Mouse (Mus musculus) embryonic facial prominence, embryonic 12.5 days (tissue): ENCODE data around the gene Lrrn3. TPM values are rescaled to one million over a fixed set of nuclear protein-coding genes. Genes with fewer than 3 reads are reported as not detected.
A peak's percentile ranks its signal among the peaks of the same experiment; 100 is the strongest.

Experiments used
- ATAC-seq: fragments of 200-750 bp; cut with Nextera tagmentation; 2 replicates; pipeline ENCODE4 v1.8.0; 2017; ENCODE audit not compliant: insufficient number of reproducible peaks, insufficient read depth, low FRiP score, low TSS enrichment
- H3K27ac ChIP-seq: fragments of 300-500 bp; sonication (generic); 2 replicates; pipeline ENCODE4 v1.5.1; 2016; ENCODE audit warnings: mild to moderate bottlenecking
- H3K27me3 ChIP-seq: fragments of 300-500 bp; sonication (generic); 2 replicates; pipeline ENCODE4 v1.6.1; 2016; ENCODE audit warnings: mild to moderate bottlenecking, moderate library complexity
- H3K36me3 ChIP-seq: fragments of 300-500 bp; sonication (generic); 2 replicates; pipeline ENCODE4 v1.6.1; 2016; ENCODE audit warnings: mild to moderate bottlenecking
- H3K4me1 ChIP-seq: fragments of 300-500 bp; sonication (generic); 2 replicates; pipeline ENCODE4 v1.6.1; 2016
- H3K4me2 ChIP-seq: fragments of 300-500 bp; sonication (generic); replicated peaks from 2 replicates; pipeline ENCODE4 v1.6.1; 2016; ENCODE audit warnings: mild to moderate bottlenecking, moderate library complexity
- H3K4me3 ChIP-seq: fragments of 300-500 bp; sonication (generic); 2 replicates; pipeline ENCODE4 v1.5.1; 2016; ENCODE audit warnings: mild to moderate bottlenecking
- H3K9ac ChIP-seq: fragments of 300-500 bp; sonication (generic); 2 replicates; pipeline ENCODE4 v1.6.1; 2016; ENCODE audit warnings: mild to moderate bottlenecking, moderate library complexity
- H3K9me3 ChIP-seq: fragments of 300-500 bp; sonication (generic); 2 replicates; pipeline ENCODE4 v1.6.1; 2016; ENCODE audit warnings: mild to moderate bottlenecking, moderate library complexity
- WGBS: fragments of 180-500 bp; shearing (Covaris S2); methylation state at CpG from one replicate; pipeline ENCODE4 v1.1.7; 2016; 5-methylcytosine and 5-hydroxymethylcytosine counted together
- polyA plus RNA-seq: library from polyadenylated mRNA; unstranded; fragments of >200 nt; fragmentation: Nextera tagmentation; extraction: Ambion mirVana; gene quantifications from 2 replicates; pipeline ENCODE4 v1.2.1, GENCODE M21; 2016

Lrrn3 gene
- 15.9 and 18.4 TPM in 2 replicates for polyA plus RNA-seq

DNA sequence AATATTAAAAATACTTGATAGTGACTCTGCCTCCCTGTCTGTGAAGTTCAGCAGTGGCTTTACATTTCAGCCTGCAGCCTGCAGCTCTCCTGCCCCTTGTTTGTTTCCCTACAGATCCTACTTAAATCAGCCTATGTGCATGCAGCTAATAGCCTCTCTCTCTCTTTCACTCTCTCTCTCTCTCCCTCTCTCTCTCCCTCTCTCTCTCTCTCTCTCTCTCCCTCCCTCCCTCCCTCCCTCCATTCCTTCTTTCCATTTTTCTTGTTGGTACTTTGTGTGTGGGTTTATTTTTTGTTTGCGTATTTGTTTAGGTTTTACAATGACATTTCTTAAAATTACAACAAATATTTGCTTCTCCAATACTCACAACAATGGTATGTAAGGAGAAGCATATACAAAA, at the start of gene Lrrn3:
Gene Lrrn3, minus strand, starts transcription at position 101 of the 400 bp plus-strand sequence.
- peak within 1 kb of the TSS; percentile 34 for H3K4me3 ChIP-seq
- peak within 1 kb of the TSS; percentile 61 for H3K4me2 ChIP-seq
- no peaks in the 10 kb centered on the region for H3K27me3 ChIP-seq
- H3K4me1 ChIP-seq: peaks cover 8% of the 10 kb centered on the region; the same call in 1 of the 2 replicates
- no peak for ATAC-seq
- peak within 1 kb of the TSS; percentile 48 for H3K9ac ChIP-seq
- H3K27ac ChIP-seq: peak within 1 kb of the TSS; percentile 27; the same call in 1 of the 2 replicates
- WGBS: 95% methylated on average over 1 of the region's 1 CpGs
- no peaks in the 10 kb centered on the region for H3K36me3 ChIP-seq
- no peaks in the 10 kb centered on the region for H3K9me3 ChIP-seq

DNA sequence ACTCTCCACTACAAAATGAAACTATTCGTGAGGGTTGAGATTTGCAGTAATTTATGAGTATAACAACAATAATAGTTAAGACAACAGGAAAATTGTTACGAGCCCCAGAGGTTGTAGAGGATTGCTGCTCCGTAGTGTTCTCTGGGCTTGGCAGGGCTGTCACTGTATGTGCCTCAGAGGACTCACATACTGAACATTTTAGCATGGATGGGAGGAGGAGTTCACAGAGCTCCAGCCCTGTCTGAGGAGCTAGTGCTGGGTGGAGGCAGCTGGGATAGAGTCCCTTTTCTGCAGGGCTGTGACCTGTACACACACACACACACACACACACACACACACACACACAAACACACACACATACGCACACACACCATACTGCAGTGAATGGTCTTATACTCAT, 42.2 kb upstream of the Lrrn3 start:
- WGBS: 79% methylated on average over 4 of the region's 4 CpGs
- Histone ChIP-seq H3K9me3 (no peaks in the 10 kb centered on the region), H3K36me3 (no peaks in the 10 kb centered on the region), H3K27me3 (no peaks in the 10 kb centered on the region), H3K27ac (no peak overlapping the region), H3K4me3 (no peak overlapping the region), H3K4me2 (no peak overlapping the region), H3K4me1 (no peaks in the 10 kb centered on the region), H3K9ac (no peak overlapping the region)
- ATAC-seq: no peak

DNA sequence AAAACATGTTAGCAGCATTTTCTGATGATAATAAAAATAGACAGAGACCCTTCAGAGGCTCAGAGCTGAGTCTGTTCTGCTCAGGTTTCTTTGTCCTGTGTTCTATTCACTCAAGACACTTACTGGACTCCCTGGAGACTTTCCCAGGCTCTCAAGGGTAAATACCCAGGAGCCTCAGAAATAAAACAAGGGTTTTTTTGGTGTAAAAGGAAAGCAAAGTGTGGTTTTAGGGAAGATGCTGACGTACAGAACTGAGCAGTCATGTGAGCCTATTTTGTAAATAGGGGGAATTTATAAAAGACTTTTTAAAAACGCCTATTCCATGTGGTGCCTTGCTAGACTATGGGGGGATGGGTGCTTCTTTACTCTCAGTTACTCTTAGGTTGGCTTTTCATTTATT, 40.5 kb upstream of the Lrrn3 start:
- no peaks in the 10 kb centered on the region for H3K36me3 ChIP-seq
- H3K4me1 ChIP-seq: no peaks in the 10 kb centered on the region
- H3K9ac ChIP-seq: no peak overlapping the region
- no peaks in the 10 kb centered on the region for H3K9me3 ChIP-seq
- no peak overlapping the region for H3K4me2 ChIP-seq
- H3K4me3 ChIP-seq: no peak overlapping the region
- ATAC-seq: no peak
- H3K27me3 ChIP-seq: no peaks in the 10 kb centered on the region
- 47% methylated on average over 2 of the region's 2 CpGs for WGBS
- H3K27ac ChIP-seq: no peak overlapping the region

DNA sequence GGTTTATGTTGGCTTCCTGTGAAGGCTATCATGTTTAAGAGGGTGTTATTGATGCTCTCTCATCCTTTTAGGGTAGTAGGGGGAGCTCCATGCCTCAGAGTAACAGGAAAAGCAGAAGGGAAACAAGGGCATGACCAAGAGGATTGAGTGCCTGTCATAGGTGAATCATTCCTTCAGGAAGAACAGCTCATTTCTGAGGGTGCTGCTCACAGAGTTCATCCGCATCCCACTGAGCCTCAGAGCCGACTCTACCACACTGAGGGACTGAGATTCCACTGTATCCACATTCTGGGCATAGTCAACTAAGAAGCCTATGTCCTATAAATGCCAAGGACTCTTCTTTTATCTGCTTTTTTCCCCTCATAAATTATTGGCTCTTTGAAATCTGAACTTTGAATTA, 35.4 kb upstream of the Lrrn3 start:
- no peaks in the 10 kb centered on the region for H3K27me3 ChIP-seq
- no peaks in the 10 kb centered on the region for H3K9me3 ChIP-seq
- WGBS: 88% methylated on average over 2 of the region's 2 CpGs
- H3K4me3 ChIP-seq: no peak overlapping the region
- no peak for ATAC-seq
- H3K9ac ChIP-seq: no peak overlapping the region
- H3K4me1 ChIP-seq: no peaks in the 10 kb centered on the region
- H3K36me3 ChIP-seq: no peaks in the 10 kb centered on the region
- H3K4me2 ChIP-seq: no peak overlapping the region
- H3K27ac ChIP-seq: no peak overlapping the region

DNA sequence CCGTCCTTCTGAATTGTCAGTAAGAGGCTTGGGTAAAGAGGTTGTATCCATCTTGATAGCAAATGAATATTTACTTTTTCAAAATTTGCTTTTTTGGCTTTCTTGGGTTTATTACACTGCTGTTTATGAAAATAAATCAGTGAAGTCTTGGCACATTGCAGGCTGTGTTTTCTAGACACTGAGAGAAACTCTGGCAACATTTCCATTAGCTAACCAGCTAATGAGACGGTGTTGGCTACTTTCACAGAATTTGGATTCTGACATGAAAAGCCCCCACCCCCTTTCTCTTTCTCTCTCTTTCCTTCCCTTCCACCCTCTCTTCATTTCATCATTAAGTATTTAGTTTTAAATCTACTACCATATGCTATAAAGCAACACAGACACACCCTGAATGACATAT, 34.1 kb upstream of the Lrrn3 start:
- H3K36me3 ChIP-seq: no peaks in the 10 kb centered on the region
- no peak for ATAC-seq
- H3K9me3 ChIP-seq: no peaks in the 10 kb centered on the region
- no peak overlapping the region for H3K4me2 ChIP-seq
- no peak overlapping the region for H3K27ac ChIP-seq
- H3K4me1 ChIP-seq: no peaks in the 10 kb centered on the region
- H3K9ac ChIP-seq: no peak overlapping the region
- no peak overlapping the region for H3K4me3 ChIP-seq
- WGBS: 77% methylated on average over 2 of the region's 2 CpGs
- H3K27me3 ChIP-seq: no peaks in the 10 kb centered on the region

DNA sequence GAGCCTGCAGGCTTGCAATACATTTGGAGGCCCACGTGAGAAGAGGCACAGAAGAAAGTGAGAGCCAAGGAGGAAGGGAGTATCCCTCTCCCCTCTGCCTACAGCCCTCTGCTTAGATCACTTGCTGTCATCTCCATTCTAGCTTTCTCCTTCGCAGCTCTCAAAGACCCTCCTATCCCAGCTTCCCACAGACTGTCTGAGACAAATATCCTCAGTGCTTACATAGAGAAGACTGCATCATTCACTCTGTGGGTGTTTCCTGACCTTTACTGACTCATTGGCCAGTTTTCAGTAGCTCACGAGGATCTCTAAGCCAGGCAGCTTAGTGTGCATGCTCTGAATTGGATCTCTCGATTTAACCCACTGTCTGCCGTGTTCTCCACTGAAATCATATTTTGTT, 32.7 kb upstream of the Lrrn3 start:
- Histone ChIP-seq H3K9me3 (no peaks in the 10 kb centered on the region), H3K36me3 (no peaks in the 10 kb centered on the region), H3K27ac (no peak overlapping the region), H3K4me3 (no peak overlapping the region), H3K4me2 (no peak overlapping the region), H3K9ac (no peak overlapping the region), H3K27me3 (no peaks in the 10 kb centered on the region), H3K4me1 (no peaks in the 10 kb centered on the region)
- no peak for ATAC-seq
- 57% methylated on average over 5 of the region's 5 CpGs for WGBS

DNA sequence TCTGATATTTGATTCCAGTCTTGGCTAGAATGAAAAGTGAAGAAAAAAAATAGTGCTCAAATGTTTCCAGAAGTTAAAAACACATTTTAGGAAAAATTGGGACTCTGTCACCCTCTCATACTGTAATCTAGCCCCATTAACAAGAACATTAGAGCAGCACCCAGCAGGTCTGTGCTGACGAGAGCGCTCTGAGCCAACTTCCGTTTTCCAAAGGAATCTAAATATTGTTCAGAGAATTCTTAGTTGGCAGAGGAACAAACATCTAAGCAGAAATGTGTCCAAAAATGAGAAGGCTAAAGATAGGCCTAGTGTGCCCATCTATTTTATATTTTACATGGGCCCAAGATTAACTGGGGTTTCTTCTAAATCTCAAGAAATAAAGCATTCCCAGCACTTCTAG, 24.4 kb upstream of the Lrrn3 start:
- Histone ChIP-seq H3K9ac (no peak overlapping the region), H3K27me3 (no peaks in the 10 kb centered on the region)

DNA sequence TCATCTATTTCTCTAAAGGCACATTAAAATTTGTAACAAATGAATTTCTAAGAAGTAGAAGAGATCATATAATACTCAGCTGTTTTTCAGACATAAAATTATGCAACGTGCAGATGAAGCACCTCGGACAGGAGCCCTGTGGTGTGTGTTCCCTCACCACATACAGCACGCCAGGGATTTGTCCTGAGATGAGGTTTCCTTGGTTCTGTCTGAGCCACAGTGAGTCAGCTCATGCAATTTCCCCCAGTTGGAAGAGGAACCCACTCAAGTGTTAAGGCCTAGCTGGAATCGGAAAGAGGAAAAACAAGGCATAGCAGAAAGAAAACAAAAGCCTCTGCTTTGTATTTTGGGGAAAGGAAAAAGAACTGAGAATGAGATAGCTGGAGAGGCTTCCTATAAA, 22.4 kb upstream of the Lrrn3 start:
- H3K9ac ChIP-seq: no peak overlapping the region
- H3K27me3 ChIP-seq: no peaks in the 10 kb centered on the region
- H3K9me3 ChIP-seq: no peaks in the 10 kb centered on the region
- ATAC-seq: no peak
- H3K4me3 ChIP-seq: no peak overlapping the region
- no peak overlapping the region for H3K4me2 ChIP-seq
- H3K4me1 ChIP-seq: no peaks in the 10 kb centered on the region
- H3K27ac ChIP-seq: no peak overlapping the region
- H3K36me3 ChIP-seq: no peaks in the 10 kb centered on the region
- 81% methylated on average over 4 of the region's 4 CpGs for WGBS

More for the DNA sequence above, 24.4 kb upstream of the Lrrn3 start:
- no peak for ATAC-seq
- H3K27ac ChIP-seq: no peak overlapping the region
- WGBS: 81% methylated on average over 3 of the region's 3 CpGs
- no peak overlapping the region for H3K4me3 ChIP-seq
- H3K36me3 ChIP-seq: no peaks in the 10 kb centered on the region
- H3K4me2 ChIP-seq: no peak overlapping the region
- H3K9me3 ChIP-seq: no peaks in the 10 kb centered on the region
- H3K4me1 ChIP-seq: no peaks in the 10 kb centered on the region

DNA sequence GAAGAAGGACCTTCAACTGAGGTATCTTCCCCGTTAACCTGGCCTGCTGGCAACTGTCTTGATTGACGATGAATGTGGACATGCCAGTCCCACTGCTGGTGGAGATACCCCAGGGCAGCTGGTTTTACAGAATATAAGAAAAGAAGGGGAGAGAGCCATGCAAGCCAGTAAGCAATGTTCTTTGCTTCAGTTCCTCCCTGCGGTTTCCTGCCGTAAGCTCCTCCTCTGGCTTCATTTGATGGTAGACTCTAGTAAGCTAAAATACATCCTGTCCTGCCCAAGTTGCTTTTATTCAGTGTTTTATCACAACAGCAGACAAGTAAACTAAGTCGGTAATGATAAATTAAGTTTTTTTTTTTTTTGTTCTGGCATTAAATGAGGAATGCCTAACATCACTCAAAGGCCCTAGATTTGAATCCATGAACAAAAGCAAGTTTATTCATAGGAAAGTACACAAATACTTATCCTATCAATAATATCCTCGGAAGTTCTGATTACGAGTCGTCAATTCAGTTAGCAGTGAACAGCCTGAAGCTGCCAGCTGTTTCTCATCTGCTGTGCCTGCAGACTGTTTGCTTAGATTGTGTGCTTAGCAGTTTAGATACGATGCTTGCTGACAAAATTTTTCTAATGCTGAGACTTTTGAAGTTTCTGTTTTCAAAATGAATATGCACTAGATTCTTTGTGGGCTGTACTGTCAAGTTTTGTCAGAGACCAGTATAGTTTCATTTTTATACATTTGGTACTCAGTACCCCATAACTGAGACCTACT, 14.0 kb upstream of the Lrrn3 start:
- Histone ChIP-seq H3K36me3 (no peaks in the 10 kb centered on the region), H3K4me3 (no peak overlapping the region), H3K4me1 (no peaks in the 10 kb centered on the region), H3K27ac (no peak overlapping the region), H3K9me3 (no peaks in the 10 kb centered on the region), H3K27me3 (no peaks in the 10 kb centered on the region), H3K9ac (no peak overlapping the region), H3K4me2 (no peak overlapping the region)
- no peak for ATAC-seq
- WGBS: 47% methylated on average over 9 of the region's 9 CpGs

DNA sequence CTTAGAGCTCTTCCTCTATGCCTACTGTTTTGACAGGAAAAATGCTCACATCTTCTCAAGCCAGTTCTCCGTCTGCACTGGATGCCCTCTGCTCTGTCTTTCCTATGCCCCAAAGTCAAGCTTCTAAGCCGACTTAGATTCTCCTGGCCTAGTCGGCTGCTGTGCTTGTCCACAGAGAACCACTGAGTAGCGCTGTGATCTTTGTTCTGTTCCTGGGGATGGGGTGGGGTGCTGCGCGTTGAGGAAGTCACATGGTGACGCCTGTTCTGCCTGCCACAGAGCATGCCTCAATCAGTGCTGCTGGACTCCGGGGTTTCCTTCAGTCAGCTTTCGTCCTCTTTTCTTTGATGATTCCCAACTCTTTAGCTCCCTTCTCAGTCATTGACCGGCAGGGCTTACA, 8.4 kb upstream of the Lrrn3 start:
- H3K36me3 ChIP-seq: no peaks in the 10 kb centered on the region
- no peaks in the 10 kb centered on the region for H3K4me1 ChIP-seq
- H3K27me3 ChIP-seq: no peaks in the 10 kb centered on the region
- ATAC-seq: no peak
- H3K4me3 ChIP-seq: no peak overlapping the region
- no peak overlapping the region for H3K27ac ChIP-seq
- H3K9ac ChIP-seq: no peak overlapping the region
- H3K4me2 ChIP-seq: no peak overlapping the region
- 38% methylated on average over 10 of the region's 10 CpGs for WGBS
- H3K9me3 ChIP-seq: no peaks in the 10 kb centered on the region

DNA sequence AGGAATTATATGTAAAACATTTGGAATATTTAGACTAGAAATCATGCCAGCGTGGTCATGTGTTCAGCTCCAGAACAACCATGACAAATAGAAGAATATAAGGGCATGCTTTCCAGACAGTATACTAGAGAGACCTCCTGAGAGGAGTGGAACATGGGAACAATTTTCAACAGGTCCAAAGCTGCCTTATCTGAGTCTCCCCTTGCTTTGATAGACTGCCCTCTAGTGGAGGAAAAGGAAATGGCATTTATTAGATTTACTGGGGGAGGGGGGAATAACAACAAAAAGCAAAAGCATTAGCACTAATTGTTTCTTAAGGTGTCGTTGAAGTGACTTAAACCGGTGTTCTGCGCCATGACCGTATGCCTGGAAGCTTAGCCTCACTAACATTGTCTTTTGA, 774 bp upstream of the Lrrn3 start:
- no peak for ATAC-seq
- H3K27ac ChIP-seq: no peak overlapping the region
- H3K4me2 ChIP-seq: no peak overlapping the region
- H3K9me3 ChIP-seq: no peaks in the 10 kb centered on the region
- no peaks in the 10 kb centered on the region for H3K36me3 ChIP-seq
- H3K4me3 ChIP-seq: no peak overlapping the region
- no peaks in the 10 kb centered on the region for H3K27me3 ChIP-seq
- peaks cover 8% of the 10 kb centered on the region; the same call in 1 of the 2 replicates for H3K4me1 ChIP-seq
- H3K9ac ChIP-seq: no peak overlapping the region
- WGBS: 31% methylated on average over 5 of the region's 5 CpGs

DNA sequence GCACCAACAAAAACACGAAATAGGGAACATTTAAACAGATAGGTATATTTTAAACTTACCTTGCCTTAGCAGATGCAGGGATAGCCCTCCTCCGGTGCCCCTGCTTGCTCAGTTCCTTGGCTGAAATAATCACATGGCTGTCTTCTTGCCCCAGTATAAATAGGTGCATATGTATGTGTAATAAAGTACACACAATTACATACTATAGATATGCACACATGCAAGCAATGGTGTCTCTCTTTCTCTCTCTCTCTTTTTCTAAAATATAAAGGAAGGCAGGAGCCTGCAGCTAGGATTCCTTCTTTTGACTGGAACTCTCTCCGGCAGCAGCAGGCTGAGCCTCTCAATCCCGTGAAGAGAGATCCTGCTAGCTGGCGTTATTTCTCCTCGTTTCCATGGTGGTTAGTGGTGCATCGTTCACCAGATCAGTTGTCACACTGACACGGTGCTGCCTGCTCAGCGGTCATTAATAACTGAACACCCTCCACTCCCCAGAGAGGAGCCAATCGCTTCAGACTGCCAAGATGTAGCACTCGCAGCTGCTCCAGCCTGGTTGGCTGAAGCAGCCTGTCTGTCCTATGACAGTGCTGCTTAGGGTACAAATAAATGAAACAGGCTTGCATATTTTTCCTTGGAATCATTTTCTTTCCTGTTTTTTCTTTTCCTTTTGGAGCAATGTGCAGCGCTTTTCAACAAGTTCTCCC, 567 bp downstream of the Lrrn3 start:
- 18% methylated on average over 12 of the region's 12 CpGs for WGBS
- Histone ChIP-seq H3K9me3 (no peaks in the 10 kb centered on the region), H3K4me1 (peaks cover 8% of the 10 kb centered on the region; the same call in 1 of the 2 replicates), H3K9ac (peak overlapping the region; percentile 48), H3K27me3 (no peaks in the 10 kb centered on the region), H3K27ac (peak overlapping the region; percentile 27; the same call in 1 of the 2 replicates), H3K36me3 (no peaks in the 10 kb centered on the region), H3K4me2 (peak overlapping the region; percentile 61), H3K4me3 (peak overlapping the region; percentile 34)
- ATAC-seq: peak; percentile 82; the same call in 1 of the 2 replicates
